Mouse (Mus musculus) activated CD4-positive, CD25-positive, alpha-beta regulatory T cell, adult 4 months (primary cell): ENCODE results near the gene Usp2. TPM values are rescaled to one million over a fixed set of nuclear protein-coding genes. Genes with fewer than 3 reads are reported as not detected.

Experiments
- ATAC-seq: one replicate; pipeline ENCODE4 v1.8.0; 2017
- polyA plus RNA-seq, 2 experiments: library from polyadenylated mRNA; unstranded; fragments of 100-300 nt; shearing (Covaris generic); gene quantifications; one replicate each; pipeline ENCODE4 v1.2.1; 2017

Gene Usp2
- 1 to 10 TPM; 1.6 to 1.7 TPM for polyA plus RNA-seq

GRCm38 (mm10) chr9:44066785-44067225, at the start of gene Usp2:
Gene Usp2, plus strand, starts transcription at chr9:44067021.
- ATAC-seq = peak; percentile 99

GRCm38 (mm10) chr9:44017846-44018245, 49.0 kb upstream of the Usp2 start:
- peak; percentile 60 for ATAC-seq

GRCm38 (mm10) chr9:44020001-44020400, 46.8 kb upstream of the Usp2 start:
- ATAC-seq = peak; percentile 35

- ATAC-seq = peak; percentile 55
These were observed 44.5 kb upstream of the Usp2 start for GRCm38 (mm10) chr9:44022100-44022847.

- ATAC-seq = no peak
These were observed 42.7 kb upstream of the Usp2 start for GRCm38 (mm10) chr9:44024096-44024495.

- ATAC-seq = peak; percentile 15
These were observed 37.1 kb upstream of the Usp2 start for GRCm38 (mm10) chr9:44029580-44030236.

GRCm38 (mm10) chr9:44030646-44031045, 36.2 kb upstream of the Usp2 start:
- ATAC-seq = no peak

GRCm38 (mm10) chr9:44031079-44031478, 35.7 kb upstream of the Usp2 start:
- peak; percentile 80 for ATAC-seq

- no peak for ATAC-seq
These were observed 34.9 kb upstream of the Usp2 start for GRCm38 (mm10) chr9:44031946-44032345.

GRCm38 (mm10) chr9:44033317-44033716, 33.5 kb upstream of the Usp2 start:
- ATAC-seq = no peak

- ATAC-seq = peak; percentile 58
These were observed 32.7 kb upstream of the Usp2 start for GRCm38 (mm10) chr9:44033957-44034727.

- ATAC-seq = no peak
These were observed 29.7 kb upstream of the Usp2 start for GRCm38 (mm10) chr9:44037106-44037505.

GRCm38 (mm10) chr9:44041511-44042395, 25.1 kb upstream of the Usp2 start:
- no peak for ATAC-seq

- no peak for ATAC-seq
These were observed 24.5 kb upstream of the Usp2 start for GRCm38 (mm10) chr9:44042396-44042680.

GRCm38 (mm10) chr9:44042836-44043707, 23.7 kb upstream of the Usp2 start, which contains the start of gene Thy1:
Gene Thy1, plus strand, starts transcription at chr9:44043384.
- ATAC-seq = peak; percentile 48

GRCm38 (mm10) chr9:44043708-44044425, 23.0 kb upstream of the Usp2 start:
- ATAC-seq = no peak

GRCm38 (mm10) chr9:44044426-44045157, 22.2 kb upstream of the Usp2 start:
- no peak for ATAC-seq

- no peak for ATAC-seq
These were observed 21.5 kb upstream of the Usp2 start for GRCm38 (mm10) chr9:44045158-44045883.

- no peak for ATAC-seq
These were observed 20.9 kb upstream of the Usp2 start for GRCm38 (mm10) chr9:44045884-44046272.
